Mouse (Mus musculus) gastrocnemius, adult 8-10 months (tissue): ENCODE results near the gene Sh3rf3. TPM values are rescaled to one million over a fixed set of nuclear protein-coding genes. Genes with fewer than 3 reads are reported as not detected.

Experiments used
- DNase-seq, 2 experiments: peaks; one replicate each; pipeline ENCODE4 v3.0.0; 2022; ENCODE audit warnings: low spot score in 2 of 2
- total RNA-seq, 4 experiments: library from RNA; stranded (reverse); gene quantifications; 2 replicates each; pipeline ENCODE4 v1.2.4; 2022

Gene Sh3rf3
- total RNA-seq, 4 experiments from 2014 or later, result 0.24 to 0.45 (median 0.37) TPM

DNA sequence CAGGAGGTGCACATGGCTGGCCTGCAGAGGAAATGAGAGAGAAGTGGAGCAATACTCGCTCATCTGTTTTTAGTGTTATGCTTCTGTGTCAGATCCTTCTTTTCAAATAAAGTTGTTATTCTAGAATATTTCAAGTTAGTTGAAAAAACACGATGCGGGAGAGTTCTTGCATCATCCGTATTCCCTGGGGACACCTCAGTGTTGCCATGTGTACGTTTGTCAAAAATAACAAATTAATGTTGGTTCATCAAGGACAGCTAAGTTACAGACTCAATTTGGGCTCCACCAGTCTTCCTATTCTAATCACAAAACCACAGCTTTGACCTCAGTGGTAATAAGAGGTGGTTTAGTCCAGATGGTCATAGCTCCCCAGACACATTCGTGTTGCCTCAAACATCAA is 35.4 kb downstream of the Sh3rf3 start:
- no peak for DNase-seq

DNA sequence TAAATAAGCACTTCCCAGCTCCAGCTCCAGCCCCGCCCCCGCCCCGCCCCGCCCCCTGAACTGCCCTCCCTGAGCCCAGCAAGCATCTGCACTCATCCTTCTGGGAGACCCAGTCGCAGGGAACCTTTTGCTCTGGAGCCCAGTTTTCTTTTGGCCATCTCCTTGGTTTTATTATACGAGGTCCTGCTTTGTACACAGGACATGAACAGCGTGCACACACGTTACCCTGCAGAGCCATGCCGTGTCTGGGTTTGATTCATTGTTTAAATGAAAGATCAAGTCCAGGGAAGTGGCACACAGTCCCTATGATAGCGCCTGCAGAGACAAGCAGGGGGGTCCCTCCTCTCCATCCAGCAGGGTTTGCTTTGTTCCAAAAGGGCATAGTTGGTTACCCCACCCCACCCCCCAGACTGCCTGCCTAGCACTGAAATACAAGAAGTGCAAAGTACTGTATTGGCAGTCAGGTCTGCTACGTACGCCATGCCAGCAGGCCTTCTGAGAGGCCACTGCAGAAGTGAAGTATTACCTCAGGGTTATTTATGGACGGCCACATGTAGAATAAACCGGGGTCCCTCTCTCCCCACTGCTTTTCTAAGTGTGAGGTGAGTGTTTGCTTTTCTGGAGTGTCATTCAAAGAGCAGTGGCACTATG is 41.5 kb downstream of the Sh3rf3 start:
- DNase-seq, result peak in 1 of 2 experiments; percentile 24

DNA sequence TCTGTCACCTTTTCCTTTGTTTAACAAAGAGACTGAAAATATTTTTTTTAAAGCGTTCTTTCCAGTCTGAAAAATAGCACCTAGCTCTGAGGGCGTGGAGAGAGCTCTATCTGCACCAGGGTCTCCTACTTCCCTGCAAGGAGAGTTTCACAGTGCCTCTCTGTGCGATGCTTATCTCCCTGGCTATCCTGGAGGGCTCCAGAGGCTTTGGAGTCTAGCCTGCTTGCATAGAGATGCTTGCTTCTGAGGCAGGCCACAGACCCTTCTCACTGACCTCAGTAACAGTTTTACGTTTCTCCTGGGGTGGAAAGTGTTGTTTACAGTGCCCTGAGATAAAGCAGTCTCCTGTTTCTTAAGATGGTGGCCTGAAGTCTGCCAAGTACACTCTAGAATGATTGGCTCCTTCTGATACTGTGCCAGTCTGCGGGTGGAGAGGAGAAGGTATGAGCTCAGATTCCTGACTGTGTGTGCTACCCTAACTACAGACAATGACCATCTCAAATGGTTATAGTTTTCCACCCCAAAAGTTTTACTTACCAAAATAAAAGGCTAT is 42.1 kb downstream of the Sh3rf3 start:
- DNase-seq, result no peak

DNA sequence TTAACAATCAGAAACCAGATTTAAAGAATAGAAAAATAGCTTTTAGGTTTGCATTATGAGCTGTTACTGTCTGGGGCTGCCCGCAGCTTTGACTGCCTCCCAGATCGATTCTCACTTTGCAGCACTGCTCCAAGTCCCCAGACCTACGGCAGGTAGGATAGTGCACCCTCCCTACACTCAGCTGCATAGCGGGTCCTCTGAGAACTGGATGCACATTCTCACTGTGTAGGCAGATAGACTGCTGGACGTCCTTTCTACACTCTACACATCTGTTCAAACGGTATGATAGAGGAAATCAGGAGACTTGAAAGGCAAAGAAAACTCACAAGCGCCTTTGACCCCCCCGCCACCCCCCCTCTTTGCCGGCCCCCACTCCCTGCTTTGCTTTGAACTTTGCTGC is 42.7 kb downstream of the Sh3rf3 start:
- no peak for DNase-seq

DNA sequence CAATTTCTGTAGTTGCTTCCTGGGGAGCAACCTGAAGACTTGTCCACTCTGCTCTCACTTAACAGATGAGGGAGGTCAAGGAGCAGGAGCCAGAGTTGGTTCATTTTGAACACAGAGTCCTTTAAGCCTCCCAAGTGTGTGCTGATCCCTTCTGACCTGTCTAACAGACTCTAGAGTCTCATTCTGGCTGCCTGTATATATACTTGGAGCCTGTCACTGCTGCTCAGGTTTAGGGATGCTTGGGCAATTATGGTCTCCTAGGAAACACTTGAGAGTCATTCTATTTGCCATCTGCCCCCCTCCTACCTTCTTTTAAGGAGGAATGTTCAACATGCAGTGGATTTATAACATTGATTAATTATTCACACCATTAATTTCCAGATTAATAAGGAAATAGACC is 43.6 kb downstream of the Sh3rf3 start:
- DNase-seq, result no peak

DNA sequence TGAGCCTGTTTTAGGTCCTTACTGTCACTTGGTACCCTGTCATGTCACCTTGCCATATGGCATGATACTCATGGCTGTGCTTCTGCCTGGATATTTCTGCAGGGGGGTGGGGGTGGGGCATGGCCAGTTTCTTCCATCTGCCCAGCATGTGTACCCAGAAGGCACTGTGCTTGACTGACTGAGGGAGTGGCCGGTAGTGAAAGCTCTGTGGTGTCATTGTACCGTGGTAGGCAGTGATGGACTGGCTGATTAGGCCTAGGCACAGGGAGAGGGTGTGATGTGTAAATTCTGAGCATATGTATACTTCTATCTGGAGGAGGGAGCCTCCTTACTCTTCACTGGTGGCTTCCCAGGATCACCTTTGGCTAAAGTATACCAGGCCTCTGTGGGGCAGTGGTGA is 51.6 kb downstream of the Sh3rf3 start:
- no peak for DNase-seq

DNA sequence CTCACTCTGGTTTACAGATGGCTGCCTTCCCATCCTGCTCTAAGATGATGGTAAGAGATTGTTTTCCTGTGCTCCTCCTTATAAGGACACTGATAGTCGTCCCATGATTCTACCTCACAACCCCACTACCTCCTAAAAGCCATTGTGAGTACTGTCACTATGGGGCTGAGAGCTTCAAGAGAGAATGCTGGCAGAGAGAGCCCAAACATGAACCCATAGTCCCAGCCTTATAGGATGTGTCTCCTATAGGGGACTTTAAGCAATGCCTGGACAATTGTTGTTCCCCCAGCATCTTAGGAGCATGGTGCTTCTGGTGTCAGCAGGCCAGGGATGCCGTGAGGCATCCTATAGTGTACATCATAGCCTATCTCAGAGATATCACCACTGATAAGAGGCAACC is 54.4 kb downstream of the Sh3rf3 start:
- no peak for DNase-seq

DNA sequence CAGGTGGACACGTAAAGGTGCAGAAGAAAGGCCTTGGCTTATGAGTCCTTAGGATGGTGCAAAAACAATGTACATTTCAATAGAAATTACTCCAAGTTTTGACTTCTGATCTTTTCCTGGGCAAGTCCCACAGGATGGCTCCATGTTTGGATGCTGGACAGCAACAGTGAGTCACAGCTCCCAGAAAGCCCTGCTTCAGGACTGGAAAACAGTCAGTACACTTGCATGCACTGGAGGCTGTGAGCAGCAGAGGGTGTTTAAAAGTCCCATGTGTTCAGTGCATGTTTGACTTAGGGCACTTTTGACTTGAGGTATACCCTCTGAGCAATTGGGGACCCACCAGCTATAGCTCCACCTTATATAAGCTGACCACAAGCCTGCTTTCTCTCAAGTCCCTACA is 56.7 kb downstream of the Sh3rf3 start:
- DNase-seq, result no peak

DNA sequence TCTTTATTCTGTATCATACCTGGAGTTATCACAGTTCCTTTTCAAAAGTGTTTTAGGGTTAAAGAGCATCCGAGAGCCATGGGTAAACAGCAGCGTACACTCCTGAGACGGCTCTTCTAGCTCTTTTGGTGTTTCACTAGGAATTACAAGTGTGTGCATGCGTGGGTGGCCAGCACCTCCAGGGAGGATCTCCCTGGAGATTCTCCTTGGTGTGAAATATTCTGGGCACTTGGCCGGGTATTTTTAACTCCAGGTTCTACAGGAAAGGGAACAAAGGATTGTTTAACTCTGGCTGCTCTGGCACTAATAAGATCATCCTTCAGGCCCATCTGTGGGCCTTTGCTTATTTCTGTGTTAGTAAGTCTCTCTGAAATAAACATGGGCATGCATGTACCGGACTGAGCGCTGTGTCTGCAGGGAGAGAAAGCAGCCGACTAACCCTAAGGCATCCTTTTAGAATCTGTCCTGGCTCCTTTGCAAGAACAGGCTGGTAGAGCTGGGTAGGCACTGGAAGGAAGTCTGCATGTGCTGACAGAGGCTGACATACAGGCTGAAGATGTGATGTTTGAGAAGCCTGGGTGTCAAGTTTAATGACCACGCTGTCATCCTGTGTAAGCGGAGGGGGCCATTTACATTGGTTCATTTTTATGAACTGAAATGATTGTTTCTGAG is 58.1 kb downstream of the Sh3rf3 start:
- DNase-seq, result no peak

DNA sequence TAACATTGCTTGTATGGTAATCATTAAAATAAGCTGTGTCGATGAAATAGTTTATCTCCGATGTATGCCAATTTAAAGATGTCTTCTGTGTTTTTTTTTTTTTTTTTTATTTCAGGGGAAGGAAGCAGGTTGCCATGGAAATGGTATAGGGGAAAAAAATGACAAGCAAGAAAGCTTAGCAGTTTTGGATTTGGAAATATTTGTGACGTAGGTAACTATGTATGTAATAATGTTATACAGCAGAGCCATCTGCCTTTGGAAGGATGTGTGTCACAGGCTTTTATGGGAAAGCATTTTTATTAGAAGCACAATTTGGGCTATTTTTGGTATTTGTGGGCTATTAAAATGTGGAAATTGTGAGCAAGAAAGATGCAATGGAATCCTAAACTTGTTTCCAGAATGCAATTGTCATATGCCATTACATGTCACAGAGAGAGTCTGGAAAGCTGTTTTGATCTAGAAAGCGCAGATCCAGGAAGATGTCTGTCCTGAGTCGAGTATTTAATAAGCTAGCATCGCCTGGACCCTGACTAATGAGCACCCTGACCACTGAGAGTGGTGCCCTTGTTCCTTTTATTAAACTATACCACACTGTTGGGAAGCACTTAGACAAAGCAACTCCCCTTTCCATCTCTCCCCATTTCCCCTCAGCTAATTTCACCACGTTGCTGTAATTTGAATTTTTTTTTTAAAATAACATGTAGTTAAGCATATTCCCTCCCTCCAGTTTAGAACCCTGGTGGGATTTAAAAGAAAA is 58.8 kb downstream of the Sh3rf3 start:
- no peak for DNase-seq

DNA sequence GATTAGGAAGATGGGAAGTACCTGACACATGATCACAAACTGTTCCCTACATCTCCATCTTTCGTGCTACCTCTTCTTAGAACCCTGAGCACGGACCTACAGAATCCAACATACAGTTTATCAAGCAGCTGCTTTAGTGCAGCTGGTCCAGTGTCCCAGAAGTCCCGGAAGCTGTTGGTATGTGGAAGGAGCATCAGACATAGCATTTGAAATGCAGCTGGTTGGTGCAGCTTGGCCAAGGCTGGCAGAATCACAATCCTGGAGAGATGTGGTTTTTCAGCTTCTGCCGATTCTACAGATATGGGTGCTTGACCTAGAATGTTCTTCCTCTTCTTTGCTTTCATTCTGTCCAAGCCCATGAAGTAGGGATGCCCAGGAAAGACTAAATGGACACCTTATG is 64.7 kb downstream of the Sh3rf3 start:
- no peak for DNase-seq

DNA sequence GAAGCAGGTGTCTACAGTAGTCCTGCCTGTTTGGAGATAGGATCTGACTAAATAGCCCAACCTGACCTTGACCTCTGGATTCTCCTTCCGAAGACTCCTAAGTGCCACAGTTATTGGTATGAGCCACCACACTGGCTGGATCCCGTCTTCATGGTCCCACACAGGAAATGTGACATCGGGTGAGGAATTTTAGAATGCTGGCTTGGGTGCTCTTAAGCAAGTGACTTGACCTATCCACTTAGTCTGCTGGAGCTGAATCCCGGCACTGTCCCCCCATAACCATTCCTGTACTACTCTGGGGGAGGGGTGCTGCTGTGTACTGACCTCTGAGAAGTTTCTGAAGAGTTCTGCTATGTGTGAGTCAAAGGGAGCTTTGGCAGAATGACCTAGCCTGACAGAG is 65.5 kb downstream of the Sh3rf3 start:
- no peak for DNase-seq

DNA sequence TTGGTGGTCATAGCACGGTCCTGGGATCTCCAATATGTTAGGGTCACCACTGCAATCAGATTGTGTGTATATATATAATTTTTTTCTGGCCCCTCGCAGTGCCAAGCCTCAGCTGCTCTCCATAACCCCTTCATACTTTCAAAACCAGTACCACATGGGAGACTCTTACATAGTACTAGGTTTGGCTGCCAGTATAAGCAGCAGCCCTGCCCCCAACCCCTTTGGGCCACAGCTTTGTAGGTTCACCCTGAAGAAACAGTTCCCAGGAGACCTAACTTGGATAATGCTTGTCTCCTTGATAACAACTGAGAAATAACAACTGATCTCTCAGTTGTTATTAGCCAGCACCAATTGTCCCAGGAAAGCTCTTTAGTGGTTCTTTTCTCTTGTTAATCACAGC is 69.6 kb downstream of the Sh3rf3 start:
- no peak for DNase-seq

DNA sequence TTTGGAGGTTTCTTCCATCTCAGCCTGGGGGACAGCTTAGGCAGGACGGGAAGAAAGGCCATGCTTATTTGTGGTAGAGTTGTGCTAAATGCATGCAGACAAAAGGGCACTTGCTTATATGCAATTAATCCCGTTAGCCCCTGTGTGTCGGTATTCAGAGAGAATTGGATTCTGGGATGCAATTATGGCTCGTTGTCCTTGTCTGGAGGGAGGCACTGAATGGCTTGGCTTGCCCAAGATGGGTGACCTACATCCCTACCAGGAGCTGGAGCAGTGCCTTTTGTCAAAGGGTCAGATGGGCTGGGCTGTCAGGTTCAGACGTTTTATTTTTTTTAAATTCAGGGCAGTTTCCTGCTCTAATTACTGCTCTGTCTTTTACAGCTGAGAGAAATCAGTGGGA is 72.2 kb downstream of the Sh3rf3 start:
- no peak for DNase-seq

DNA sequence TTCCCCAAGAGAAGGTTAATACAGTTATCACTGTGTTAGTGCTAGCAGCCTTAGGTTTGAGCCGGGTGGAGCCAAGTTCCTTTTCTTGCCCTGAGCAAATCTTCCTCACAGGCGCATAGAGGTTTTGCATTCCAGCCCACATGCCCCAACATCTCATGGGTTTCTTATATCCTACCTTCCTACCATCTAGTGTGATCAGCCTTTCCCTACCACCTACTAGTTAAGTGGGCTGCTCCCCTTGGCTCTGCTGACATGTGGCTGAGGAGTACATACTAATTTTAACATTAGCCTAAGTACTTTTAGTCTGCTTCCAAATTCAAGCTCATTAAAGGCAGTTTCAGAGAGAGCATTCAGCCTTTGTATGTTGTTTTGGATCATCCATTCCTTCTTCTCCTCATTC is 72.7 kb downstream of the Sh3rf3 start:
- no peak for DNase-seq

DNA sequence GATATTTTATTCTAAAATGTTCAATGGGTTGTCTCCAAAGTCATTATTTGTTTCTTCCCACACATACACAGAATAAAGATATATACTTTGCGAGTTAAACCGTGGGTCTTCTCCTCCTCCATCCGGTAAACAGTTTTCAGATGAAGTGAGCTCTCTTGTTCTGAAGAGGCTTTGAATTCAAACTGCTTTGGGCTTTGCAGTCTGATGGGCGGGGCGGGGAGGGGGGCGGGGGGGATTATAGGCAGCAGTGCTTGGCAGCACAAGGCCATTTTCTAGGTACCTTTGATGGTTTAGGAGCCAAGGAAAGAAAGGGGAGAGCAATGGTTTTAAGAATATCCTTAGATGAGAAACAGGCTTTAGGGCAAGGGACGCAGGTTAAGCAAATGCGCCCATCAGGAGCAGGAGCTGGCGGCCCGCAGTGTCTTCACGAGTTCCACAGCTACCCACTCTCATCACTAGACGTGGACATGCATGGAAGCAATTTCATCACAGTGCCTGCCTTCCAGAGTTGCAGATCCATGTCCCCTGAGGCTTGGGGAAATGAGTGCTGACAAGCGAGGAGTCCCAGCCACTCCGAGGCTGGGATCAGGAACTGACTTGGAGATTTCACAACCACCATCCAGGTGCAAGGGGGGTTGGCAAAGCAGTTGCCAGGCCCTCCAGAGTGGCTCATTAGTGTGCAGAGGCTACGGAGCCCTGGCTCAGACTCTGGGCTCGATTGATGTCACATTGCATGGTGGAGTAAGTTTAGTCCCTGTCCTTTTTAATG is 77.7 kb downstream of the Sh3rf3 start:
- no peak for DNase-seq

DNA sequence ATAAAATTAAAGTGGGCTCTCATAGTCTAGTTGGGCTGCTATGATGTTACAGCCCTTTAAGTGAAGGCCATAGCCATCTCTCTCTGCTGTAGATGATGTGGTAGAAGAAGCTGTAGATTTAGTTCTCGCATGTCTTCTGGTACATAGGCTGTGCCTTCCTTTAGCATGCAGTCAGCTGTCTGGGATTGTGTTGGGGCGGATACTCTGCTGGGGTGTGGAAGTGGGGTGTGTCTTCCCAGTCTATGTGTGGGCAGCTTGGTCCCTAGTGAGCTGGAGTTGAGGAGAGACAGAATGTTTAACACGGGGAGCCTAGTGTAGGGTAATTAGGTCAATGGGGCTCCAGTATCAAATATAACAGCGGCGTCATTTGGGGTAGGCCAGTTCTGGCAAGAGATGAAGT is 82.3 kb downstream of the Sh3rf3 start:
- DNase-seq, result no peak

DNA sequence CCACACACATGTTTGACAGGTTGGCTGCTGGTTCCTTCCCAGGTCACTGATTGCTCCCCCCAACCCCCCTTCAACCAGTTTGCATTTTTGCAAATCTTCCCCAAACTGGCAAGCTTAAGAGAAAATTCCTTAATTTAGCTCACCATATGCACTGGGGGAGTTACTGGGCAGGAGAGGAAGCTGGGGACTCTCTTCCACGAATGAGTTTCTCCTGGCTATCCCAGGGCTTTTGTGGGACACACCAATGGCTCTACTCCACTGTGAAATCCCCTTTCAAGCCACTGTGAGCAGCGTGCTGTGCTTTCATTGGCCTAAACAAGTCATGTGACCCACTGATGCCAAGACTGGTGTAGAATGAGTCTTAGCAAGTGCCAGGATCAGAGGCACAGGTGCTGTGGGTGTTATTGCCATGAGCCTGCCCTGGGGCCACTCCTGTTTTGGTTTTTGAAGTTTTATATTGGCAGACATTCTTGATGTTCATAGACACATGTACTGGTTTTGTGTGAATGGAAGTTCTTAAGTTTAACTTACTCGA is 83.9 kb downstream of the Sh3rf3 start:
- DNase-seq, result no peak

DNA sequence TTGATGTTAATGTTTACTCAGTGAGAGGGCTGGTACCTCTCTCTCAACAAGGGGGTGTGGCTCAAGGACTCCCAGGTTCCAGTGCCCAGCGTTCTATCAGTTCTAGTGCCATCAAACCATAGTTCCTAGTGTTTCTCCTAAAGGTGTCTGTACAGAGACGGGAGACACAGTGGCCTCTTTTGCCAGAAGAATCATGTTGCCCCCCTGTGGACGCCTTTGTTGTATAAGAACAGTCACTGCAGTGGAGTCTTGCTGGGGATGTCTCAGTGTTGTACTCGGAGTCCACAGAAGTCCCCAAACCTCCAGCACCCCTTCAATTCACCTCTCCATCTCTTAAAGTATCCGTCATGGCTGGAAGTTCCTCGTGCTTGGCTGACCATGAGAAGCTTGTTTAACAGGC is 92.1 kb downstream of the Sh3rf3 start:
- no peak for DNase-seq

DNA sequence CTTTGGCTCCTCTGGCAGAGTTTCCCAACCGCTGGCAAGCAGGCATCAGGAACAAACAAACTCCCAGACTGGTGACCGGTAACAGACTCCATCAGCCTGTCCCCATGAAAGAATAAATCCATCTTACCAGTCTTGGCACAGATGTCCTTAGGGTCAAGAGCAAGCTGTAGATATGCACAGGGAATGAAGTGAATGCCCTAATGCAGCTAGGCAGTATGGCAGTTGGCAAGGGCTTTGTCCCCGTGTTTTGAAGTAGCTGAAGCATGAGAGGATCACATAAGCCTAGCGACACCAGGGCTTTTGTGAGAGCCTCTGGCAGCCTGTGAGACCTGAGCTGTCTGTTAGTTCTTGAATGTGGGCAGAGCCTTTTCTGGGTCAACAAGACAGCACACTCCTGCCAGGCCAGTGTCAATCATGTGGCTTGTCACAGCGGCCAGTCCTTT is 93.9 kb downstream of the Sh3rf3 start:
- DNase-seq, result peak in 1 of 2 experiments; percentile 17

DNA sequence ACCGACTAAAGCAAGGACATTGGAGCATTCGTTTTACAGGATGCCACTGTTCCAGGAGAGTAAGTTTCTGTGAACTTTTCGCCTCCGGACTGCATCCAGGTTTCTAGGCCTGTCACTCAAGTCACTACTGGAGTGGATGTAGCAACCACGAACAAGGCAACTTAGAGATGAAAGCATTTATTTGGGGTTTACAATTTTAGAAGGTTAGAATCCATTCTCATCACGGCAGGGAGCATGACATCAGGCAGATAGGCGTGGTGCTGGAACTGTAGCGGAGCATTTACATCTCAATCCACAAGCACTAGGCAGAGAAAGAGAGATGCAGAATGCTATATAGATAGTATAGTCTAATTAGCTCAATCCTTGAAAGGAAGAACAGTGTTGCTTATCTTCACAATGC is 95.3 kb downstream of the Sh3rf3 start:
- no peak for DNase-seq
